Mouse (Mus musculus) neural tube, embryonic 11.5 days (tissue): Measurements from ENCODE around the gene Hoxa9. TPM values are rescaled to one million over a fixed set of nuclear protein-coding genes. Genes with fewer than 3 reads are reported as not detected.
A peak's percentile ranks its signal among the peaks of the same experiment; 100 is the strongest.

Experiments used
- ATAC-seq: fragments of 200-750 bp; cut with Nextera tagmentation; 2 replicates; pipeline ENCODE4 v1.8.0; 2017; ENCODE audit warnings: moderate number of reproducible peaks, mild to moderate bottlenecking, moderate TSS enrichment, moderate library complexity; ENCODE audit not compliant: insufficient read depth, low FRiP score, low TSS enrichment
- DNase-seq: peaks from one replicate; pipeline ENCODE4 v3.0.0-alpha.2; 2015; ENCODE audit warnings: low spot score
- H3K27ac ChIP-seq: fragments of 300-500 bp; sonication (generic); 2 replicates; pipeline ENCODE4 v1.5.1; 2014; ENCODE audit warnings: low read depth, mild to moderate bottlenecking, low read length
- H3K27me3 ChIP-seq: fragments of 300-500 bp; sonication (generic); 2 replicates; pipeline ENCODE4 v1.6.1; 2014; ENCODE audit warnings: mild to moderate bottlenecking, low read length, mixed read lengths; ENCODE audit not compliant: control insufficient read depth, insufficient read depth
- H3K36me3 ChIP-seq: fragments of 300-500 bp; sonication (generic); 2 replicates; pipeline ENCODE4 v1.6.1; 2014; ENCODE audit warnings: mild to moderate bottlenecking, low read length, moderate library complexity, mixed read lengths; ENCODE audit not compliant: control insufficient read depth, insufficient read depth
- H3K4me1 ChIP-seq: fragments of 300-500 bp; sonication (generic); 2 replicates; pipeline ENCODE4 v1.6.1; 2014; ENCODE audit warnings: low read length, mixed read lengths; ENCODE audit not compliant: control insufficient read depth, insufficient read depth
- H3K4me2 ChIP-seq: fragments of 300-500 bp; sonication (generic); 2 replicates; pipeline ENCODE4 v1.6.1; 2014; ENCODE audit warnings: low read depth, mild to moderate bottlenecking, moderate library complexity
- H3K4me3 ChIP-seq: fragments of 300-500 bp; sonication (generic); 2 replicates; pipeline ENCODE4 v1.5.1; 2014; ENCODE audit warnings: low read depth, low read length
- H3K9ac ChIP-seq: fragments of 300-500 bp; sonication (generic); 2 replicates; pipeline ENCODE4 v1.6.1; 2014; ENCODE audit warnings: mild to moderate bottlenecking, low read length
- H3K9me3 ChIP-seq: fragments of 300-500 bp; sonication (generic); 2 replicates; pipeline ENCODE4 v1.6.1; 2016; ENCODE audit warnings: low read length; ENCODE audit not compliant: control insufficient read depth
- WGBS: fragments of 180-500 bp; shearing (Covaris S2); extraction: QIAGEN DNeasy Blood & Tissue Kit; methylation state at CpG from one replicate; pipeline ENCODE4 v1.1.7; 2014; 5-methylcytosine and 5-hydroxymethylcytosine counted together
- polyA plus RNA-seq: library from polyadenylated mRNA; unstranded; fragments of >200 nt; fragmentation: Nextera tagmentation; extraction: Ambion mirVana; gene quantifications from 2 replicates; pipeline ENCODE4 v1.2.1, GENCODE M21; 2014

Gene Hoxa9
- polyA plus RNA-seq, 1 experiment from 2014 or later: 98.8 TPM

DNA sequence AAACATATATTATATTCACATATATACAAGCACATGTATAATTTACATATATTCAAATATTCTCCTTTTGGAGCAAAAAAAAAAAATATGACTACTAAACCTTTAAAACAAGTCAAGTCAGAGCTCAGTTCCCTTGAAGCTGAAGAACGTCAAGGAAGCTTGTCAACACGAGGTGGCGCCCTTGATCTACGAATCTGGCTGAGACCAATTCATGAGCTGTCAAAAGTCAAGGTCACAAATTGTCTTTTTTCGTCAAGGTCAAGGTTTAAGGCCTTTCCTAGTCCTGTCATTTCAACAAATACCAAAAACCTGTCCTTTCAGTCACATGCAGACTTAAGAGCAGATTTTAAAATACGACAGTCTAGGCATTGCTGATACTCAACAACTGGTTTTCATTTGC lies 26.1 kb upstream of the Hoxa9 start:
- H3K4me3 ChIP-seq: no peak overlapping the region
- H3K27ac ChIP-seq: no peak overlapping the region
- no peak overlapping the region for H3K9ac ChIP-seq
- 0% methylated on average over 6 of the region's 6 CpGs for WGBS
- DNase-seq (peak; percentile 85), ATAC-seq (no peak)
- no peak overlapping the region for H3K4me2 ChIP-seq
- H3K36me3 ChIP-seq: no peaks in the 10 kb centered on the region
- H3K27me3 ChIP-seq: peaks cover 89% of the 10 kb centered on the region
- H3K4me1 ChIP-seq: peaks cover 8% of the 10 kb centered on the region
- H3K9me3 ChIP-seq: no peaks in the 10 kb centered on the region

DNA sequence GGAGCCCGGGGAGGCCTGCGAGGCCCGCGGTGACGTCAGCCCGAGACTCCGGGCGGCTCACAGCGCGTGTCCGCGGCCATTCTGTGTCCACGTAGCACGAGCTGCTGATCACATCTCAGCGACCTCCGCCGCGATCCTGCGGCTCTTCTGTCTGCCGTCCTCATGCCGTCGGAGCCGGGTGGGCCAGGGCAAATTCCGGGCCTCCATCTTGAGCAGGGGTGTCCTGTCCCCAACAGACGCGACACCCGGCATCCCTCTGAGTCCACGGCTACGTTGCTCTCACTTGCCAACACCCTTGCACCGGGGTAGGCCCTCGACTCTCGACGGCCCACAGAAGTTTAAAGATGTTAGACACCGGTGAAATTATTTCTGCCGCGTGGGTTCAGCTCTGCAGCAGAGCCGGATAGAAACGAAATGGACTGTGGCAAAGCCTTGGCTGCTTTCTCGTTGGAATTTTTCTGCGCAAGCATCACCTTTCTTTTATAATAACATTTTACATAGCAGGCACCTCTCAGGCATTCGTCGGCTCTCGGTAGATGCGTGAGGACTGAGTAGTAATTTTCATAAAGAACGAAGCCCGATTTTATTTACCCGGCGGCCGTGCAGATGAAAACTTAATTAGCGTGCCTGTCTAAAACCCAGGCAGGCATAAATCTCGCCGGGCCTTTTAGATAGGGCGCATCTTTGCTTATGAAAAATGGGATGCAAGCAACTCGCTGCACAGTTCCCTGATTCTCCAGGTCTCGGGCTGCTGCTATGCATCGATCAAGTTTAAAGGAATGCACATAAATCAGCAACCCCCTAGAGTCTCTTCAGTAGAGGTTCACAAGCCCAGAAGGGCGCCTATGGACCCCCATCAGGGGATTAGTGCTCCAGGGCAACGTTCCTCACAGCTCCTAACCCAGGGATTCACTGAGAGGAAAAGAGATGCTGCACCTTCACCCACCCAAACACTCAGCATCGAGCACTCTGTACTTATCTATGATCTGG lies 22.9 kb upstream of the Hoxa9 start:
- ATAC-seq: no peak
- peak overlapping the region; percentile 32 for H3K4me2 ChIP-seq

GRCm38 (mm10) chr6:52252775-52253376 lies 22.0 kb upstream of the Hoxa9 start:
- no peaks in the 10 kb centered on the region for H3K4me1 ChIP-seq
- DNase-seq (peak; percentile 67), ATAC-seq (no peak)
- H3K36me3 ChIP-seq: no peaks in the 10 kb centered on the region
- peak overlapping the region; percentile 35 for H3K4me2 ChIP-seq
- H3K27me3 ChIP-seq: peaks cover 89% of the 10 kb centered on the region
- H3K9me3 ChIP-seq: no peaks in the 10 kb centered on the region
- H3K27ac ChIP-seq: no peak overlapping the region
- WGBS: under 1% methylated on average over 35 of the region's 35 CpGs
- peak overlapping the region; percentile 10; the same call in 1 of the 2 replicates for H3K4me3 ChIP-seq
- peak overlapping the region; percentile 23 for H3K9ac ChIP-seq

More for the DNA sequence above, 22.9 kb upstream of the Hoxa9 start:
- H3K36me3 ChIP-seq: no peaks in the 10 kb centered on the region
- H3K9ac ChIP-seq: 0 out of 2 replicates have a peak overlapping the region, but pooled peaks have one; percentile 11
- H3K27ac ChIP-seq: no peak overlapping the region; the same call in 1 of the 2 replicates
- peak overlapping the region; percentile 16; the same call in 1 of the 2 replicates for H3K4me3 ChIP-seq
- peaks cover 89% of the 10 kb centered on the region for H3K27me3 ChIP-seq
- WGBS: under 1% methylated on average over 59 of the region's 59 CpGs
- no peaks in the 10 kb centered on the region for H3K9me3 ChIP-seq
- peak; percentile 64 for DNase-seq
- no peaks in the 10 kb centered on the region for H3K4me1 ChIP-seq

DNA sequence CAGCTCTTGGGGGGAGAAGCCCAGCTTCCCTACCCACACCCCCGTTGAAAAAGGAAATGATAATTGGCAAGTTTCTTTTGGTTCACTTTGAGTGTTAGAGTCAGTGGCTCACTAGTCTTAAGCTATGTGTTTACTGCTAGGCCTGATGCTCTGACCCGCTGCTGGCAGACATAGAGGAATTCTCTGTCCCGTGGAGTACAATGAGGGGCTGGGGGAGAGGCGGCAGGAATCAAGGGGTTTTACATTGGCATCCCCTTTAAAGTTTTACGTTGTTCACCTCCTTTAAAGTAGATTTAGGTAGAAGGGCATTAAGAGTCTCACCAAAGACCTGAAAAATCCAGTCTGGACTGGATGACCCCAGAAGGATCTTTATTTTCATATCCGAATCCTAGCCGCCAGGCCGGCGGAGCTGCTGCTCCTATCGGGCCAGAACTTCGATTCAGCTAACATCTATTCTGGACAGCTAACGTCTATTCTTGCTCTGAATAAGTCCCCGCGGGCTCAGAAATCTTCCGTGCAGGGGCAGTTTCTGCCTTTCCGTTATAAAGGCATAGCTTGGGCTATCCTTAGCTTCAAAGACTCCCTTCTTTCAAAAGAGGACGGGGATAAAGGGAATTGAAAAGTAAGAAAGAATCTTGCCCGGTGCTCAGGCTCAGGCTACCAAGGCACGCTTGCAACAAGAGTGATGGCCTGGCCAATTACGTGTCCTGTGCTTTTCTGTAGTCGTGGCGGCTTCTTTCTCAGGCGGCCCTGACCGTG lies 21.3 kb upstream of the Hoxa9 start:
- peaks cover 89% of the 10 kb centered on the region for H3K27me3 ChIP-seq
- no peaks in the 10 kb centered on the region for H3K9me3 ChIP-seq
- no peak overlapping the region for H3K27ac ChIP-seq
- peak overlapping the region; percentile 35 for H3K4me2 ChIP-seq
- H3K36me3 ChIP-seq: no peaks in the 10 kb centered on the region
- under 1% methylated on average over 24 of the region's 24 CpGs for WGBS
- peak overlapping the region; percentile 23 for H3K9ac ChIP-seq
- DNase-seq (peak; percentile 47), ATAC-seq (no peak)
- no peaks in the 10 kb centered on the region for H3K4me1 ChIP-seq
- peak overlapping the region; percentile 3; the same call in 1 of the 2 replicates for H3K4me3 ChIP-seq

GRCm38 (mm10) chr6:52251177-52251879 lies 20.4 kb upstream of the Hoxa9 start:
- ATAC-seq: no peak

GRCm38 (mm10) chr6:52249826-52250225 lies 18.9 kb upstream of the Hoxa9 start:
- no peaks in the 10 kb centered on the region for H3K36me3 ChIP-seq
- peak overlapping the region; percentile 39; the same call in 1 of the 2 replicates for H3K9ac ChIP-seq
- WGBS: 0% methylated on average over 4 of the region's 4 CpGs
- no peak overlapping the region for H3K27ac ChIP-seq
- 0 out of 2 replicates have a peak, but pooled peaks cover 4% of the 10 kb centered on the region for H3K4me1 ChIP-seq
- H3K27me3 ChIP-seq: peaks cover 93% of the 10 kb centered on the region
- H3K9me3 ChIP-seq: no peaks in the 10 kb centered on the region
- DNase-seq (peak; percentile 16), ATAC-seq (no peak)
- H3K4me2 ChIP-seq: peak overlapping the region; percentile 26
- peak overlapping the region; percentile 15; the same call in 1 of the 2 replicates for H3K4me3 ChIP-seq

More at GRCm38 (mm10) chr6:52251177-52251879, 20.4 kb upstream of the Hoxa9 start:
- Histone ChIP-seq H3K9ac (no peak overlapping the region), H3K9me3 (no peaks in the 10 kb centered on the region), H3K4me1 (0 out of 2 replicates have a peak, but pooled peaks cover 3% of the 10 kb centered on the region), H3K27me3 (peaks cover 91% of the 10 kb centered on the region), H3K4me3 (no peak overlapping the region), H3K27ac (no peak overlapping the region), H3K4me2 (0 out of 2 replicates have a peak overlapping the region, but pooled peaks have one; percentile 12), H3K36me3 (no peaks in the 10 kb centered on the region)
- WGBS: 8% methylated on average over 7 of the region's 7 CpGs
- DNase-seq: peak; percentile 13

- Histone ChIP-seq H3K36me3 (no peaks in the 10 kb centered on the region), H3K4me2 (peak overlapping the region; percentile 26), H3K4me1 (0 out of 2 replicates have a peak, but pooled peaks cover 4% of the 10 kb centered on the region), H3K27me3 (peaks cover 96% of the 10 kb centered on the region), H3K4me3 (peak overlapping the region; percentile 15; the same call in 1 of the 2 replicates), H3K9ac (peak overlapping the region; percentile 39; the same call in 1 of the 2 replicates), H3K9me3 (no peaks in the 10 kb centered on the region), H3K27ac (no peak overlapping the region)
- no peak for DNase-seq
- WGBS: under 1% methylated on average over 16 of the region's 16 CpGs
- ATAC-seq: no peak
These were observed 18.5 kb upstream of the Hoxa9 start for GRCm38 (mm10) chr6:52249415-52249738.
